Mouse (Mus musculus) heart, embryonic 12.5 days (tissue): Measurements from ENCODE around the gene Spen. TPM values are rescaled to one million over a fixed set of nuclear protein-coding genes. Genes with fewer than 3 reads are reported as not detected.

Source experiments
- ATAC-seq: fragments of 200-750 bp; cut with Nextera tagmentation; 2 replicates; pipeline ENCODE4 v1.8.0; 2017; ENCODE audit warnings: moderate TSS enrichment, moderate library complexity; ENCODE audit not compliant: insufficient number of reproducible peaks, low FRiP score
- H3K27ac ChIP-seq: fragments of 300-500 bp; sonication (generic); 2 replicates; pipeline ENCODE4 v1.5.1; 2016; ENCODE audit warnings: mild to moderate bottlenecking, moderate library complexity; ENCODE audit not compliant: poor library complexity, severe bottlenecking
- H3K27me3 ChIP-seq: fragments of 300-500 bp; sonication (generic); replicated peaks from 2 replicates; pipeline ENCODE4 v1.6.1; 2016; ENCODE audit warnings: mild to moderate bottlenecking, moderate library complexity
- H3K36me3 ChIP-seq: fragments of 300-500 bp; sonication (generic); 2 replicates; pipeline ENCODE4 v1.6.1; 2016; ENCODE audit warnings: mild to moderate bottlenecking, moderate library complexity
- H3K4me1 ChIP-seq: fragments of 300-500 bp; sonication (generic); replicated peaks from 2 replicates; pipeline ENCODE4 v1.6.1; 2016; ENCODE audit warnings: mild to moderate bottlenecking
- H3K4me2 ChIP-seq: fragments of 300-500 bp; sonication (generic); 2 replicates; pipeline ENCODE4 v1.6.1; 2016; ENCODE audit warnings: mild to moderate bottlenecking, moderate library complexity
- H3K4me3 ChIP-seq: fragments of 300-500 bp; sonication (generic); 2 replicates; pipeline ENCODE4 v1.5.1; 2016; ENCODE audit warnings: mild to moderate bottlenecking
- H3K9ac ChIP-seq: fragments of 300-500 bp; sonication (generic); 2 replicates; pipeline ENCODE4 v1.6.1; 2016; ENCODE audit warnings: mild to moderate bottlenecking, moderate library complexity
- H3K9me3 ChIP-seq: fragments of 300-500 bp; sonication (generic); replicated peaks from 2 replicates; pipeline ENCODE4 v1.6.1; 2016; ENCODE audit warnings: mild to moderate bottlenecking, moderate library complexity
- WGBS: fragments of 180-500 bp; shearing (Covaris S2); methylation state at CpG from one replicate; pipeline ENCODE4 v1.1.7; 2016; 5-methylcytosine and 5-hydroxymethylcytosine counted together
- polyA plus RNA-seq: library from polyadenylated mRNA; unstranded; fragments of >200 nt; fragmentation: Nextera tagmentation; extraction: Ambion mirVana; gene quantifications from 2 replicates; pipeline ENCODE4 v1.2.1, GENCODE M21; 2016

Spen gene
- polyA plus RNA-seq, 1 experiment from 2014 or later, result 9.1 TPM

DNA sequence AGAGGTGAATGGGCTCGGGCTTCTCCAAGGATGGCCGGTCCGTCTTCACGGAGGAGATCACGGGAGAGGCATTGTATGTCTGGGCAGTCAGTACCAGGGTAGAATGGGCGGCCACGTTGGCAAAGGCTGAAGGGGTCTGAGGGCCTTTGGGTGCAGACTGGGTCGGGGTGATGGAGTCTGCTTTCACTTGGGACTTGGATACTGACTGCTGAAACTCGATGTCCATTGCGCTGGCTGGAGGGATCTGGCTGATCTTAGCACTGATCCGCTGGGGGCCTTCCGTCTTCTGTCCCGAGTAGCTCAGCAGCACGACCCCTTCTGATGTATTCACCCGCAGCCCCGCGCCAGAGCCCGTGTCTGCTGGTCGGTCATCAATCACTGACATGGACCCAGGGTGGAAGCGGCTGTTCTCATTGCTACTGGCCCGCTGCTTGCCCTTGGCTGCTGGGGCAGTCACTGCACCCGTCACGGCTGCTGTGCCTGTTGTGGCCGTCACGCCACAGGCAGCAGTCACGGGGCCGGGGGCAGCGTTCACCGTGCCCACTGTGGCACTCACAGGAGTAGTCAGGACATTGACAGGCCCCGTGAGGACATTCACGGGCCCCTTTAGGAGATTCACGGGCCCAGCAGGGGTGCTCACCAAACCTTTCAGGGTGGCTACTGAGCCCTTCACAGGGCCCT, 65.6 kb downstream of the Spen start:
- Histone ChIP-seq H3K4me2 (no peak overlapping the region), H3K27me3 (no peaks in the 10 kb centered on the region), H3K4me1 (no peaks in the 10 kb centered on the region), H3K4me3 (no peak overlapping the region), H3K9ac (no peak overlapping the region), H3K36me3 (peaks cover 98% of the 10 kb centered on the region), H3K27ac (no peak overlapping the region), H3K9me3 (0 out of 2 replicates have a peak, but pooled peaks cover 6% of the 10 kb centered on the region)
- ATAC-seq, result no peak
- WGBS, result 89% methylated on average over 32 of the region's 32 CpGs

- Histone ChIP-seq H3K4me3 (no peak overlapping the region), H3K27ac (no peak overlapping the region), H3K27me3 (no peaks in the 10 kb centered on the region), H3K9ac (no peak overlapping the region), H3K4me1 (no peaks in the 10 kb centered on the region), H3K36me3 (peaks cover 98% of the 10 kb centered on the region), H3K4me2 (no peak overlapping the region), H3K9me3 (0 out of 2 replicates have a peak, but pooled peaks cover 6% of the 10 kb centered on the region)
- no peak for ATAC-seq
- 98% methylated on average over 16 of the region's 16 CpGs for WGBS
Measured at GRCm38 (mm10) chr4:141471491-141471890, 66.9 kb downstream of the Spen start.

DNA sequence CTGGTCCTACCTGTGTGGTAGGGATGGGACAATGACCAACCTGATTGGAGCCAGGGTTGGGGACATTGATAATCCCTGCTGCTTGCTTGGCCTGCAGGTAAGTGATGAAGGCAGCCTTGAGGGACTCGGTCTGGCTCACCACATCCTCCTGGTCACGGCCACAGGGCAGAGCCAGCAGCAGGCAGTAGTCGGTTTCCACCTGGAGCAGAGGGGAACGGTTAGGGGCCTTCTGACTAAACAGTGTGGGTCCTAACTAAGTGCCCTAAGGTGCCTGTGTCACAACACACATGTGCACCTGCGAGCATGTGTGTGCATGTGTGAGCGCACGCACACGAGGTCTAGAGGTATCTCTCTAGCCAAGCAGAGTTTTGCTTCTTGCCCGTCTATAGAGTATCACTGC, 69.1 kb downstream of the Spen start:
- Histone ChIP-seq H3K36me3 (peaks cover 98% of the 10 kb centered on the region), H3K27ac (no peak overlapping the region), H3K4me1 (no peaks in the 10 kb centered on the region), H3K9ac (no peak overlapping the region), H3K9me3 (0 out of 2 replicates have a peak, but pooled peaks cover 6% of the 10 kb centered on the region), H3K4me2 (no peak overlapping the region), H3K27me3 (no peaks in the 10 kb centered on the region), H3K4me3 (no peak overlapping the region)
- ATAC-seq, result no peak
- WGBS, result 93% methylated on average over 9 of the region's 9 CpGs

- WGBS, result 67% methylated on average over 10 of the region's 10 CpGs
- Histone ChIP-seq H3K4me3 (no peak overlapping the region), H3K27ac (no peak overlapping the region), H3K27me3 (no peaks in the 10 kb centered on the region), H3K4me1 (no peaks in the 10 kb centered on the region), H3K9me3 (0 out of 2 replicates have a peak, but pooled peaks cover 6% of the 10 kb centered on the region), H3K9ac (no peak overlapping the region), H3K36me3 (peaks cover 98% of the 10 kb centered on the region), H3K4me2 (no peak overlapping the region)
- no peak for ATAC-seq
Measured at GRCm38 (mm10) chr4:141468576-141468975, 69.8 kb downstream of the Spen start.

GRCm38 (mm10) chr4:141467581-141467927, 70.8 kb downstream of the Spen start:
- H3K4me3 ChIP-seq, result no peak overlapping the region
- no peak overlapping the region for H3K4me2 ChIP-seq
- 0 out of 2 replicates have a peak, but pooled peaks cover 6% of the 10 kb centered on the region for H3K9me3 ChIP-seq
- no peak overlapping the region for H3K9ac ChIP-seq
- ATAC-seq, result no peak
- H3K27me3 ChIP-seq, result no peaks in the 10 kb centered on the region
- H3K27ac ChIP-seq, result no peak overlapping the region
- peaks cover 98% of the 10 kb centered on the region for H3K36me3 ChIP-seq
- WGBS, result 80% methylated on average over 6 of the region's 6 CpGs
- no peaks in the 10 kb centered on the region for H3K4me1 ChIP-seq

- peaks cover 97% of the 10 kb centered on the region for H3K36me3 ChIP-seq
- no peak overlapping the region for H3K27ac ChIP-seq
- no peaks in the 10 kb centered on the region for H3K4me1 ChIP-seq
- WGBS, result 84% methylated on average over 15 of the region's 15 CpGs
- H3K4me3 ChIP-seq, result no peak overlapping the region
- no peak overlapping the region for H3K9ac ChIP-seq
- H3K27me3 ChIP-seq, result no peaks in the 10 kb centered on the region
- ATAC-seq, result no peak
- H3K4me2 ChIP-seq, result no peak overlapping the region
- 0 out of 2 replicates have a peak, but pooled peaks cover 6% of the 10 kb centered on the region for H3K9me3 ChIP-seq
Measured at GRCm38 (mm10) chr4:141466844-141467580, 71.4 kb downstream of the Spen start.

DNA sequence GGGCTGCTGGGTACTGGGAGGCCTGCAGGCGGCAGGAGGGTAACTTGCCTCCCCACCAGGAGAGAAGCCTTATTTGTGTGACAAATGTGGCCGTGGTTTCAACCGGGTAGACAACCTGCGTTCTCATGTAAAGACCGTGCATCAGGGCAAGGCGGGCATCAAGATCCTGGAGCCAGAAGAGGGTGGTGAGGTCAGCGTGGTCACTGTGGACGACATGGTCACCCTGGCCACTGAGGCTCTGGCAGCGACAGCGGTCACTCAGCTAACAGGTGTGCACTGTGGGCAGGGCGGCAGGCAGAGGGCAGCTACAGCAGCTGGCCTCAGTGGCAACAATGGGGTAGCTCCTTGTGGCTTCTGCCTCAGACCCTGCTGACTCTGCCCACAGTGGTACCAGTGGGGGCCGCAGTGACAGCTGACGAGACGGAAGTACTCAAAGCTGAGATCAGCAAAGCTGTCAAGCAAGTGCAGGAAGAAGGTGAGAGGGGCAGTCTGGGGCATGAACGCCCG, 72.1 kb downstream of the Spen start:
- H3K4me2 ChIP-seq, result no peak overlapping the region
- ATAC-seq, result no peak
- 91% methylated on average over 16 of the region's 16 CpGs for WGBS
- H3K9ac ChIP-seq, result no peak overlapping the region
- peaks cover 95% of the 10 kb centered on the region for H3K36me3 ChIP-seq
- H3K4me1 ChIP-seq, result no peaks in the 10 kb centered on the region
- H3K27me3 ChIP-seq, result no peaks in the 10 kb centered on the region
- no peak overlapping the region for H3K4me3 ChIP-seq
- H3K9me3 ChIP-seq, result 0 out of 2 replicates have a peak, but pooled peaks cover 3% of the 10 kb centered on the region
- H3K27ac ChIP-seq, result no peak overlapping the region

- no peak for ATAC-seq
- no peaks in the 10 kb centered on the region for H3K4me1 ChIP-seq
- no peak overlapping the region for H3K4me2 ChIP-seq
- H3K27ac ChIP-seq, result no peak overlapping the region
- no peaks in the 10 kb centered on the region for H3K27me3 ChIP-seq
- H3K36me3 ChIP-seq, result peaks cover 89% of the 10 kb centered on the region
- no peak overlapping the region for H3K4me3 ChIP-seq
- H3K9me3 ChIP-seq, result no peaks in the 10 kb centered on the region
- WGBS, result 93% methylated on average over 34 of the region's 34 CpGs
- no peak overlapping the region for H3K9ac ChIP-seq
Measured at GRCm38 (mm10) chr4:141465512-141466288, 72.7 kb downstream of the Spen start.

- Histone ChIP-seq H3K27me3 (no peaks in the 10 kb centered on the region), H3K9ac (no peak overlapping the region), H3K4me2 (no peak overlapping the region), H3K4me1 (no peaks in the 10 kb centered on the region; the same call in 1 of the 2 replicates), H3K36me3 (peaks cover 85% of the 10 kb centered on the region), H3K9me3 (no peaks in the 10 kb centered on the region), H3K27ac (no peak overlapping the region), H3K4me3 (no peak overlapping the region)
- no peak for ATAC-seq
- 72% methylated on average over 16 of the region's 16 CpGs for WGBS
Measured at GRCm38 (mm10) chr4:141464722-141465121, 73.7 kb downstream of the Spen start.

GRCm38 (mm10) chr4:141463472-141463871, 74.9 kb downstream of the Spen start:
- H3K36me3 ChIP-seq, result peaks cover 77% of the 10 kb centered on the region
- H3K9ac ChIP-seq, result no peak overlapping the region
- H3K27me3 ChIP-seq, result no peaks in the 10 kb centered on the region
- no peak for ATAC-seq
- H3K27ac ChIP-seq, result no peak overlapping the region
- peaks cover 7% of the 10 kb centered on the region for H3K4me1 ChIP-seq
- no peak overlapping the region for H3K4me3 ChIP-seq
- no peaks in the 10 kb centered on the region for H3K9me3 ChIP-seq
- WGBS, result 61% methylated on average over 14 of the region's 14 CpGs
- H3K4me2 ChIP-seq, result no peak overlapping the region

DNA sequence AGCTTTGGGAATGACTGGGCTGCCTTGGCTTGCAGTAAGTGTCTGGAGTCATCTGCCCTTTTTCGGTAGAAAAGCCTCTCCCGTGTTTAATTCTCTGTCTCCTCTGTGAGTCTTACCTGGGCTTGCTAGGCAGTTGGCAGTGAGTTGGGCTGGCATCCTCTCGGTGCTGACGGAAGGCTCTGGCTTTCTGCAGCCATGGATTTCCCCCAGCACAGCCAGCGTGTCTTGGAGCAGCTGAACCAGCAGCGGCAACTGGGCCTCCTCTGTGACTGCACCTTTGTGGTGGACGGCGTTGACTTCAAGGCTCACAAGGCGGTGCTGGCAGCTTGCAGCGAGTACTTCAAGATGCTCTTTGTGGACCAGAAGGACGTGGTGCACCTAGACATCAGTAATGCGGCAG, 76.8 kb downstream of the Spen start:
- no peak overlapping the region for H3K4me2 ChIP-seq
- H3K4me1 ChIP-seq, result peaks cover 17% of the 10 kb centered on the region
- H3K27me3 ChIP-seq, result no peaks in the 10 kb centered on the region
- no peak overlapping the region for H3K9ac ChIP-seq
- H3K36me3 ChIP-seq, result peaks cover 59% of the 10 kb centered on the region
- H3K27ac ChIP-seq, result no peak overlapping the region
- H3K4me3 ChIP-seq, result no peak overlapping the region
- WGBS, result 90% methylated on average over 12 of the region's 12 CpGs
- no peaks in the 10 kb centered on the region for H3K9me3 ChIP-seq
- ATAC-seq, result no peak
